Mouse (Mus musculus) layer of hippocampus, adult 9-11 months (tissue): ENCODE data around the gene Mark4.

Experiments used
- DNase-seq: peaks from one replicate; pipeline ENCODE4 v3.0.0; 2022

Gene Mark4

GRCm38 (mm10) chr7:19458591-19459111 is at the start of gene Mark4:
TSS of gene Mark4 (minus strand) at chr7:19458821.
- DNase-seq: peak; percentile 65

GRCm38 (mm10) chr7:19507612-19507981 is 49.0 kb upstream of the Mark4 start:
- DNase-seq: no peak

- no peak for DNase-seq
These were observed 48.5 kb upstream of the Mark4 start for GRCm38 (mm10) chr7:19506969-19507611.

GRCm38 (mm10) chr7:19506326-19506725 is 47.7 kb upstream of the Mark4 start:
- no peak for DNase-seq

GRCm38 (mm10) chr7:19503481-19504068 is 45.0 kb upstream of the Mark4 start:
- DNase-seq: no peak

- no peak for DNase-seq
These were observed 43.0 kb upstream of the Mark4 start for GRCm38 (mm10) chr7:19501658-19502057.

GRCm38 (mm10) chr7:19500420-19501363 is 42.1 kb upstream of the Mark4 start:
- no peak for DNase-seq

GRCm38 (mm10) chr7:19498326-19498725 is 39.7 kb upstream of the Mark4 start:
- no peak for DNase-seq

- DNase-seq: no peak
These were observed 37.6 kb upstream of the Mark4 start for GRCm38 (mm10) chr7:19496214-19496555.

- DNase-seq: no peak
These were observed 37.0 kb upstream of the Mark4 start for GRCm38 (mm10) chr7:19495521-19496213.

GRCm38 (mm10) chr7:19494751-19495474 is 36.3 kb upstream of the Mark4 start:
- DNase-seq: no peak

GRCm38 (mm10) chr7:19491731-19492130 is 33.1 kb upstream of the Mark4 start:
- DNase-seq: no peak

GRCm38 (mm10) chr7:19489525-19489924 is 30.9 kb upstream of the Mark4 start:
- no peak for DNase-seq

- no peak for DNase-seq
These were observed 27.9 kb upstream of the Mark4 start for GRCm38 (mm10) chr7:19486549-19486948.

GRCm38 (mm10) chr7:19485488-19485887 is 26.9 kb upstream of the Mark4 start:
- DNase-seq: no peak

- no peak for DNase-seq
These were observed 24.7 kb upstream of the Mark4 start for GRCm38 (mm10) chr7:19483281-19483680.

GRCm38 (mm10) chr7:19477624-19478384 is 19.2 kb upstream of the Mark4 start:
- DNase-seq: no peak

GRCm38 (mm10) chr7:19477084-19477483 is 18.5 kb upstream of the Mark4 start:
- no peak for DNase-seq

GRCm38 (mm10) chr7:19473875-19474443 is 15.3 kb upstream of the Mark4 start:
- peak; percentile 85 for DNase-seq

GRCm38 (mm10) chr7:19472403-19472802 is 13.8 kb upstream of the Mark4 start:
- no peak for DNase-seq

GRCm38 (mm10) chr7:19470308-19470707 is 11.7 kb upstream of the Mark4 start:
- DNase-seq: no peak
